Mouse (Mus musculus): ENCODE results near the gene Hivep3.

DNA sequence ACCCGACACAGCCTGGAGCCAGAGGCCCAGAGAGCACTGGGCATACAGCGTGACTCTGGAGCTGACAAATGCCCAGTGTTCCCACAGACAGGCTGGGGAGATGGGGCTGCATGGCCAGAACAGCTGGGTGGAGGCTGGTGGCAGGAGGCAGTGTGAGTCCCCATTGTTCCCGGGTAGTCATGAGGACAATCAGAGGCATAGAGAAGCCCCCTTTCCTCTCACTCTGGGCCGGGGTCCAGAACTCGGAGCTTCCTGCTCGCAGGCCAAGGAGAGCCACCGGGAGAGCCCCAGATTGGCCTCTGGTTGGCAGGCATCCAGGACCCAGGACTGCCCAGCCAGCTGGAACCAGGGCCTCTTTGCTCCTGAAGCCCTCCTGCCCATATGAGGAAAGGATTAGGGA lies 204.3 kb downstream of the Hivep3 start:
- TF ChIP-seq POLR2AphosphoS2 (IDR thresholded peaks at IDR 0.05; ENCODE audit: insufficient read length, low read depth) (no peak), MYOG (IDR thresholded peaks at IDR 0.05; ENCODE audit: control insufficient read depth in 1 of 3, insufficient read depth in 1 of 3, insufficient read length in 2 of 3, low read depth in 2 of 3) (no peak), CEBPB (IDR thresholded peaks at IDR 0.05; ENCODE audit: insufficient read depth, poor library complexity, severe bottlenecking) (no peak), POLR2A (IDR thresholded peaks at IDR 0.05; ENCODE audit: insufficient read length, low read depth) (no peak), TCF12 (IDR thresholded peaks at IDR 0.05; ENCODE audit: insufficient read depth, poor library complexity, severe bottlenecking) (no peak), E2F4 (IDR thresholded peaks at IDR 0.05; ENCODE audit: insufficient read depth) (no peak), USF1 (IDR thresholded peaks at IDR 0.05; ENCODE audit: low read depth) (no peak), MYOD1 (IDR thresholded peaks at IDR 0.05; ENCODE audit: control insufficient read depth in 1 of 3, insufficient read length in 2 of 3, low read depth in 2 of 3) (no peak), MAX (IDR thresholded peaks at IDR 0.05; ENCODE audit: low read depth) (no peak)

Measured in myocyte (in vitro differentiated cells).